Mouse (Mus musculus) heart, embryonic 11.5 days (tissue): ENCODE measurements at regions not wholly inside any gene's neighbourhood (a gene's known extent, or its start where the extent isn't known, plus 50 kb on each side); places are given as distances from the start of the nearest gene placed in this dataset.

Experiments used
- ATAC-seq: fragments of 200-750 bp; cut with Nextera tagmentation; replicated peaks from 2 replicates; pipeline ENCODE4 v1.8.0; 2017; ENCODE audit warnings: moderate library complexity; ENCODE audit not compliant: insufficient number of reproducible peaks, low FRiP score, low TSS enrichment
- H3K27ac ChIP-seq: fragments of 300-500 bp; sonication (generic); 2 replicates; pipeline ENCODE4 v1.5.1; 2014; ENCODE audit warnings: mild to moderate bottlenecking, low read depth, low read length
- H3K27me3 ChIP-seq: fragments of 300-500 bp; sonication (generic); 2 replicates; pipeline ENCODE4 v1.6.1; 2014; ENCODE audit warnings: mild to moderate bottlenecking, low read length, mixed read lengths; ENCODE audit not compliant: control insufficient read depth, insufficient read depth
- H3K36me3 ChIP-seq: fragments of 300-500 bp; sonication (generic); 2 replicates; pipeline ENCODE4 v1.6.1; 2014; ENCODE audit warnings: mild to moderate bottlenecking, low read length, moderate library complexity, mixed read lengths; ENCODE audit not compliant: control insufficient read depth, insufficient read depth
- H3K4me1 ChIP-seq: fragments of 300-500 bp; sonication (generic); 2 replicates; pipeline ENCODE4 v1.6.1; 2014; ENCODE audit warnings: low read length; ENCODE audit not compliant: control insufficient read depth, insufficient read depth
- H3K4me2 ChIP-seq: fragments of 300-500 bp; sonication (generic); 2 replicates; pipeline ENCODE4 v1.6.1; 2014; ENCODE audit warnings: mild to moderate bottlenecking, moderate library complexity
- H3K4me3 ChIP-seq: fragments of 300-500 bp; sonication (generic); 2 replicates; pipeline ENCODE4 v1.5.1; 2014; ENCODE audit warnings: low read depth, low read length
- H3K9ac ChIP-seq: fragments of 300-500 bp; sonication (generic); 2 replicates; pipeline ENCODE4 v1.6.1; 2014; ENCODE audit warnings: mild to moderate bottlenecking, low read depth, low read length, moderate library complexity
- H3K9me3 ChIP-seq: fragments of 300-500 bp; sonication (generic); replicated peaks from 2 replicates; pipeline ENCODE4 v1.6.1; 2016; ENCODE audit warnings: low read length; ENCODE audit not compliant: control insufficient read depth
- WGBS: fragments of 180-500 bp; shearing (Covaris S2); extraction: QIAGEN DNeasy Blood & Tissue Kit; methylation state at CpG from one replicate; pipeline ENCODE4 v1.1.7; 2014; ENCODE audit not compliant: insufficient replicate concordance; 5-methylcytosine and 5-hydroxymethylcytosine counted together

GRCm38 (mm10) chr14:68218471-68218870, 1075.6 kb downstream of the Synb start:
- H3K4me2 ChIP-seq, result no peak overlapping the region
- no peaks in the 10 kb centered on the region for H3K36me3 ChIP-seq
- H3K9me3 ChIP-seq, result no peaks in the 10 kb centered on the region
- peak overlapping the region; percentile 41; the same call in 1 of the 2 replicates for H3K27ac ChIP-seq
- WGBS, result 38% methylated on average over 4 of the region's 4 CpGs
- H3K27me3 ChIP-seq, result no peaks in the 10 kb centered on the region
- no peak for ATAC-seq
- H3K4me3 ChIP-seq, result no peak overlapping the region
- H3K9ac ChIP-seq, result no peak overlapping the region
- H3K4me1 ChIP-seq, result peaks cover 12% of the 10 kb centered on the region; the same call in 1 of the 2 replicates

- Histone ChIP-seq H3K36me3 (no peaks in the 10 kb centered on the region), H3K4me1 (peaks cover 12% of the 10 kb centered on the region; the same call in 1 of the 2 replicates), H3K27me3 (no peaks in the 10 kb centered on the region), H3K9ac (no peak overlapping the region), H3K4me3 (no peak overlapping the region), H3K27ac (peak overlapping the region; percentile 41; the same call in 1 of the 2 replicates), H3K9me3 (no peaks in the 10 kb centered on the region), H3K4me2 (no peak overlapping the region)
- no peak for ATAC-seq
- 74% methylated on average over 6 of the region's 6 CpGs for WGBS
Measured at GRCm38 (mm10) chr14:68217986-68218385, 1076.1 kb downstream of the Synb start.

- no peaks in the 10 kb centered on the region for H3K27me3 ChIP-seq
Measured at GRCm38 (mm10) chr14:68213879-68214278, 1080.2 kb downstream of the Synb start.

GRCm38 (mm10) chr14:68198802-68199201, 1095.3 kb downstream of the Synb start:
- no peaks in the 10 kb centered on the region for H3K27me3 ChIP-seq
- ATAC-seq, result no peak
- no peaks in the 10 kb centered on the region for H3K4me1 ChIP-seq
- peak overlapping the region; percentile 32; the same call in 1 of the 2 replicates for H3K4me2 ChIP-seq
- H3K36me3 ChIP-seq, result no peaks in the 10 kb centered on the region
- H3K9me3 ChIP-seq, result no peaks in the 10 kb centered on the region
- no peak overlapping the region for H3K27ac ChIP-seq
- 9% methylated on average over 8 of the region's 8 CpGs for WGBS
- no peak overlapping the region for H3K9ac ChIP-seq
- no peak overlapping the region for H3K4me3 ChIP-seq

More at GRCm38 (mm10) chr14:68213879-68214278, 1080.2 kb downstream of the Synb start:
- Histone ChIP-seq H3K4me2 (no peak overlapping the region), H3K36me3 (no peaks in the 10 kb centered on the region), H3K27ac (no peak overlapping the region), H3K9ac (no peak overlapping the region), H3K9me3 (no peaks in the 10 kb centered on the region), H3K4me3 (no peak overlapping the region), H3K4me1 (peaks cover 7% of the 10 kb centered on the region; the same call in 1 of the 2 replicates)
- ATAC-seq, result no peak
- 86% methylated on average over 5 of the region's 5 CpGs for WGBS

GRCm38 (mm10) chr14:68197470-68197800, 1096.7 kb downstream of the Synb start:
- 16% methylated on average over 13 of the region's 13 CpGs for WGBS
- ATAC-seq, result no peak

GRCm38 (mm10) chr14:68196762-68197469, 1097.2 kb downstream of the Synb start:
- Histone ChIP-seq H3K4me2 (peak overlapping the region; percentile 11; the same call in 1 of the 2 replicates), H3K9me3 (no peaks in the 10 kb centered on the region), H3K4me3 (no peak overlapping the region), H3K4me1 (no peaks in the 10 kb centered on the region), H3K9ac (no peak overlapping the region), H3K36me3 (no peaks in the 10 kb centered on the region), H3K27me3 (no peaks in the 10 kb centered on the region), H3K27ac (no peak overlapping the region)
- ATAC-seq, result no peak
- 41% methylated on average over 9 of the region's 9 CpGs for WGBS

More at GRCm38 (mm10) chr14:68197470-68197800, 1096.7 kb downstream of the Synb start:
- Histone ChIP-seq H3K9ac (no peak overlapping the region), H3K4me2 (peak overlapping the region; percentile 11; the same call in 1 of the 2 replicates), H3K27ac (no peak overlapping the region), H3K36me3 (no peaks in the 10 kb centered on the region), H3K27me3 (no peaks in the 10 kb centered on the region), H3K4me3 (no peak overlapping the region), H3K9me3 (no peaks in the 10 kb centered on the region), H3K4me1 (no peaks in the 10 kb centered on the region)

- Histone ChIP-seq H3K4me1 (no peaks in the 10 kb centered on the region), H3K27ac (no peak overlapping the region), H3K9me3 (no peaks in the 10 kb centered on the region), H3K27me3 (no peaks in the 10 kb centered on the region), H3K36me3 (no peaks in the 10 kb centered on the region), H3K4me2 (no peak overlapping the region), H3K4me3 (no peak overlapping the region), H3K9ac (no peak overlapping the region)
- 75% methylated on average over 9 of the region's 9 CpGs for WGBS
- no peak for ATAC-seq
Measured at GRCm38 (mm10) chr14:68196201-68196600, 1097.9 kb downstream of the Synb start.

GRCm38 (mm10) chr14:68189876-68190275, 1104.2 kb downstream of the Synb start:
- 68% methylated on average over 4 of the region's 4 CpGs for WGBS
- Histone ChIP-seq H3K9ac (no peak overlapping the region), H3K36me3 (no peaks in the 10 kb centered on the region), H3K4me3 (no peak overlapping the region), H3K27me3 (no peaks in the 10 kb centered on the region), H3K27ac (no peak overlapping the region), H3K9me3 (no peaks in the 10 kb centered on the region), H3K4me2 (no peak overlapping the region), H3K4me1 (no peaks in the 10 kb centered on the region)
- ATAC-seq, result no peak

- no peak for ATAC-seq
- Histone ChIP-seq H3K4me3 (no peak overlapping the region), H3K36me3 (no peaks in the 10 kb centered on the region), H3K4me2 (no peak overlapping the region), H3K4me1 (no peaks in the 10 kb centered on the region), H3K27me3 (no peaks in the 10 kb centered on the region), H3K27ac (no peak overlapping the region), H3K9ac (no peak overlapping the region), H3K9me3 (no peaks in the 10 kb centered on the region)
- 50% methylated on average over 5 of the region's 5 CpGs for WGBS
Measured at GRCm38 (mm10) chr14:68188325-68188724, 1105.8 kb downstream of the Synb start.
